11 mouse cellular contexts compared by ENCODE assay signal in genomic region chr13:58035470-58036156, GRCm38 (mm10).
A peak's percentile ranks its signal among the peaks of the same experiment; 100 is the strongest.
DNase-seq lines count a peak whose midpoint lies in the region; ATAC-seq lines count a peak whose summit lies in the region.
"Had no signal": no experiment of that assay in that cellular context is flagged by ENCODE, and none has a peak within 500 bp of the region (broad histone marks: within the 10 kb centered on the region; RNA-seq: fewer than 3 reads in every experiment).

No protein-coding gene starts in this region.

- no peak overlapping the region for H3K9ac ChIP-seq in midbrain, embryonic 14.5 days (replicated peaks; ENCODE audit: low read length)
- no peak overlapping the region for H3K9ac ChIP-seq in midbrain, embryonic 15.5 days
- no peak overlapping the region for H3K9ac ChIP-seq in embryonic facial prominence, embryonic 15.5 days
- no peak overlapping the region for H3K9ac ChIP-seq in midbrain, embryonic 13.5 days (replicated peaks)
- H3K9ac ChIP-seq in forebrain, embryonic 15.5 days (replicated peaks): no peak overlapping the region
- H3K9ac ChIP-seq: embryonic facial prominence, embryonic 13.5 days had no signal

- H3K36me3 ChIP-seq in midbrain, embryonic 14.5 days (ENCODE audit: control insufficient read depth, insufficient read depth, low read length): no peaks in the 10 kb centered on the region
- no peaks in the 10 kb centered on the region for H3K36me3 ChIP-seq in midbrain, embryonic 15.5 days (replicated peaks)
- no peaks in the 10 kb centered on the region for H3K36me3 ChIP-seq in embryonic facial prominence, embryonic 15.5 days
- H3K36me3 ChIP-seq in midbrain, embryonic 13.5 days: peaks cover 6% of the 10 kb centered on the region; the same call in 1 of the 2 replicates
- H3K36me3 ChIP-seq in forebrain, embryonic 15.5 days: no peaks in the 10 kb centered on the region
- H3K36me3 ChIP-seq: embryonic facial prominence, embryonic 13.5 days; G1E had no signal

- no peaks in the 10 kb centered on the region for H3K9me3 ChIP-seq in midbrain, embryonic 14.5 days (ENCODE audit: control insufficient read depth, low read length)
- no peaks in the 10 kb centered on the region for H3K9me3 ChIP-seq in midbrain, embryonic 15.5 days
- no peaks in the 10 kb centered on the region for H3K9me3 ChIP-seq in embryonic facial prominence, embryonic 15.5 days (replicated peaks)
- no peaks in the 10 kb centered on the region for H3K9me3 ChIP-seq in midbrain, embryonic 13.5 days
- no peaks in the 10 kb centered on the region for H3K9me3 ChIP-seq in forebrain, embryonic 15.5 days
- H3K9me3 ChIP-seq: embryonic facial prominence, embryonic 13.5 days had no signal

- intact Hi-C loops in heart, postnatal 10 days (cut with DNase I): loop anchor here (2.0 kb wide), 1 partner anchor 31 kb away; no protein-coding TSS in a partner anchor

- no peak for ATAC-seq in midbrain, embryonic 14.5 days (ENCODE audit: low FRiP score, low TSS enrichment)
- ATAC-seq in midbrain, embryonic 15.5 days (replicated peaks): no peak
- ATAC-seq in embryonic facial prominence, embryonic 15.5 days (ENCODE audit: insufficient number of reproducible peaks, low FRiP score, low TSS enrichment, low read depth): peak; percentile 79; the same call in 1 of the 2 replicates
- ATAC-seq in midbrain, embryonic 13.5 days: no peak
- no peak for ATAC-seq in forebrain, embryonic 15.5 days (replicated peaks)

- H3K4me2 ChIP-seq in midbrain, embryonic 14.5 days (ENCODE audit: low read length): no peak overlapping the region
- no peak overlapping the region for H3K4me2 ChIP-seq in midbrain, embryonic 15.5 days
- no peak overlapping the region for H3K4me2 ChIP-seq in embryonic facial prominence, embryonic 15.5 days (replicated peaks)
- no peak overlapping the region for H3K4me2 ChIP-seq in midbrain, embryonic 13.5 days (replicated peaks)
- H3K4me2 ChIP-seq in forebrain, embryonic 15.5 days (replicated peaks): no peak overlapping the region
- H3K4me2 ChIP-seq: embryonic facial prominence, embryonic 13.5 days had no signal

- H3K27me3 ChIP-seq in midbrain, embryonic 14.5 days (ENCODE audit: control insufficient read depth, insufficient read depth, low read length): no peaks in the 10 kb centered on the region
- H3K27me3 ChIP-seq in midbrain, embryonic 15.5 days (replicated peaks): no peaks in the 10 kb centered on the region
- no peaks in the 10 kb centered on the region for H3K27me3 ChIP-seq in embryonic facial prominence, embryonic 15.5 days
- no peaks in the 10 kb centered on the region for H3K27me3 ChIP-seq in midbrain, embryonic 13.5 days
- no peaks in the 10 kb centered on the region for H3K27me3 ChIP-seq in forebrain, embryonic 15.5 days
- H3K27me3 ChIP-seq: embryonic facial prominence, embryonic 13.5 days had no signal

- WGBS in midbrain, embryonic 14.5 days: 79% methylated on average over 10 of the region's 10 CpGs
- 74% methylated on average over 10 of the region's 10 CpGs for WGBS in midbrain, embryonic 15.5 days
- whole genome bisulfite sequencing in embryonic facial prominence, embryonic 15.5 days: 47% methylated on average over 10 of the region's 10 CpGs
- WGBS in midbrain, embryonic 13.5 days: 74% methylated on average over 10 of the region's 10 CpGs
- 61% methylated on average over 10 of the region's 10 CpGs for WGBS in forebrain, embryonic 15.5 days

- no peak overlapping the region for H3K27ac ChIP-seq in midbrain, embryonic 14.5 days (replicated peaks; ENCODE audit: low read depth, low read length)
- H3K27ac ChIP-seq in midbrain, embryonic 15.5 days: no peak overlapping the region
- no peak overlapping the region for H3K27ac ChIP-seq in embryonic facial prominence, embryonic 15.5 days (replicated peaks)
- no peak overlapping the region for H3K27ac ChIP-seq in midbrain, embryonic 13.5 days
- H3K27ac ChIP-seq in forebrain, embryonic 15.5 days (replicated peaks): no peak overlapping the region
- H3K27ac ChIP-seq: embryonic facial prominence, embryonic 13.5 days; macrophage had no signal

- no peak overlapping the region for H3K4me3 ChIP-seq in midbrain, embryonic 14.5 days (replicated peaks; ENCODE audit: low read depth, low read length)
- no peak overlapping the region for H3K4me3 ChIP-seq in midbrain, embryonic 15.5 days
- no peak overlapping the region for H3K4me3 ChIP-seq in embryonic facial prominence, embryonic 15.5 days (replicated peaks)
- no peak overlapping the region for H3K4me3 ChIP-seq in midbrain, embryonic 13.5 days (replicated peaks)
- no peak overlapping the region for H3K4me3 ChIP-seq in forebrain, embryonic 15.5 days
- H3K4me3 ChIP-seq: embryonic facial prominence, embryonic 13.5 days had no signal

- H3K4me1 ChIP-seq in midbrain, embryonic 14.5 days (ENCODE audit: control insufficient read depth, insufficient read depth, low read length): no peaks in the 10 kb centered on the region
- no peaks in the 10 kb centered on the region; the same call in 1 of the 2 replicates for H3K4me1 ChIP-seq in midbrain, embryonic 15.5 days
- peaks cover 10% of the 10 kb centered on the region for H3K4me1 ChIP-seq in embryonic facial prominence, embryonic 15.5 days
- no peaks in the 10 kb centered on the region for H3K4me1 ChIP-seq in midbrain, embryonic 13.5 days (replicated peaks)
- no peaks in the 10 kb centered on the region for H3K4me1 ChIP-seq in forebrain, embryonic 15.5 days

- peak; percentile 42 for DNase-seq in midbrain, embryonic 14.5 days
- DNase-seq in heart, postnatal 10 days: peak; percentile 89
- DNase-seq in layer of hippocampus, postnatal 36 days: peak; percentile 59 to 67
- DNase-seq in right cerebral cortex, adult 18-20 months: peak; percentile 86
